9 mouse cellular contexts compared by ENCODE assay signal in genomic region chr6:83159456-83159855, GRCm38 (mm10). TPM values are rescaled to one million over a fixed set of nuclear protein-coding genes. Genes with fewer than 3 reads are reported as not detected.
DNase-seq lines count a peak whose midpoint lies in the region; ATAC-seq and TF ChIP-seq lines count a peak whose summit lies in the region.
"Not testable (repeated sequence)": the region's sequence is repeated elsewhere in the genome, so short reads cannot be mapped to it uniquely, and the experiment has no call there.
"Had no signal": no experiment of that assay in that cellular context is flagged by ENCODE, and none has a peak within 500 bp of the region (broad histone marks: within the 10 kb centered on the region; RNA-seq: fewer than 3 reads in every experiment).

No protein-coding gene starts in this region.

- DNase-seq in 416B (ENCODE audit: low read depth): peak; percentile 84
- DNase-seq in MN1 (ENCODE audit: low spot score): peak; percentile 83
- peak; percentile 60 for DNase-seq in c-Kit-positive CD71-positive TER-119-positive erythroid progenitor cells, embryonic 14.5 days (ENCODE audit: low spot score)
- peak; percentile 87 for DNase-seq in forebrain, embryonic 14.5 days (ENCODE audit: low spot score)
- DNase-seq in hindbrain, embryonic 14.5 days (ENCODE audit: low spot score): peak; percentile 68
- DNase-seq in liver: peak; percentile 51
- peak; percentile 85 for DNase-seq in midbrain, postnatal 0 days (ENCODE audit: low spot score)
- peak; percentile 65 for DNase-seq in thymus, postnatal 14 days

- not testable (repeated sequence) for H3K27ac ChIP-seq in forebrain, embryonic 14.5 days (ENCODE audit: low read depth, low read length); hindbrain, embryonic 14.5 days; midbrain, postnatal 0 days (ENCODE audit: low read depth, low read length)

- WGBS in forebrain, embryonic 14.5 days: 11% methylated on average over 3 of the region's 3 CpGs
- WGBS in hindbrain, embryonic 14.5 days: 26% methylated on average over 3 of the region's 3 CpGs
- WGBS in midbrain, postnatal 0 days: 38% methylated on average over 3 of the region's 3 CpGs

- H3K9ac ChIP-seq in forebrain, embryonic 14.5 days (ENCODE audit: low read length); hindbrain, embryonic 14.5 days; midbrain, postnatal 0 days (replicated peaks; ENCODE audit: low read length, poor library complexity, severe bottlenecking): not testable (repeated sequence)

- not testable (repeated sequence) for H3K9me3 ChIP-seq in forebrain, embryonic 14.5 days (replicated peaks; ENCODE audit: control insufficient read depth, low read length); hindbrain, embryonic 14.5 days (ENCODE audit: control insufficient read depth, low read length); midbrain, postnatal 0 days (ENCODE audit: low read length)

- H3K36me3 ChIP-seq in forebrain, embryonic 14.5 days (ENCODE audit: control insufficient read depth, insufficient read depth, low read length); hindbrain, embryonic 14.5 days (replicated peaks; ENCODE audit: control insufficient read depth, insufficient read depth); midbrain, postnatal 0 days (ENCODE audit: insufficient read depth, low read length): not testable (repeated sequence)

- H3K27me3 ChIP-seq in forebrain, embryonic 14.5 days (replicated peaks; ENCODE audit: control insufficient read depth, insufficient read depth, low read length): peaks cover 36% of the 10 kb centered on the region
- peaks cover 29% of the 10 kb centered on the region for H3K27me3 ChIP-seq in hindbrain, embryonic 14.5 days (ENCODE audit: control insufficient read depth, insufficient read depth, low read length)
- peaks cover 25% of the 10 kb centered on the region for H3K27me3 ChIP-seq in midbrain, postnatal 0 days (ENCODE audit: insufficient read depth, low read length)

- not testable (repeated sequence) for H3K4me1 ChIP-seq in forebrain, embryonic 14.5 days (ENCODE audit: control insufficient read depth, insufficient read depth, low read length); midbrain, postnatal 0 days (ENCODE audit: insufficient read depth, low read length)
- peaks cover 26% of the 10 kb centered on the region for H3K4me1 ChIP-seq in hindbrain, embryonic 14.5 days (replicated peaks; ENCODE audit: control insufficient read depth, insufficient read depth, low read length)

- H3K4me3 ChIP-seq in forebrain, embryonic 14.5 days (ENCODE audit: low read depth, low read length); hindbrain, embryonic 14.5 days (replicated peaks; ENCODE audit: low read length); midbrain, postnatal 0 days (ENCODE audit: low read depth, low read length): not testable (repeated sequence)

- TF ChIP-seq CTCF in midbrain, postnatal 0 days (IDR thresholded peaks at IDR 0.05): peak; percentile 75

- H3K4me2 ChIP-seq in forebrain, embryonic 14.5 days (ENCODE audit: low read length); hindbrain, embryonic 14.5 days (replicated peaks); midbrain, postnatal 0 days (ENCODE audit: low read depth, low read length, poor library complexity, severe bottlenecking): not testable (repeated sequence)

- not testable (repeated sequence) for ATAC-seq in forebrain, embryonic 14.5 days; hindbrain, embryonic 14.5 days (ENCODE audit: low FRiP score); midbrain, postnatal 0 days (ENCODE audit: low FRiP score)

RNA-seq across cellular contexts. Expression of gene 1700003E16Rik, which starts 3.3 kb away (rescaled TPM):
- 5.8 and 7.5 TPM in 2 replicates for polyA plus RNA-seq in forebrain, embryonic 14.5 days (2014; fragmentation: Nextera tagmentation; extraction: Ambion mirVana)
- 7.1 and 7.5 TPM in 2 replicates for polyA plus RNA-seq in hindbrain, embryonic 14.5 days (2014; fragmentation: Nextera tagmentation; extraction: Ambion mirVana)
- total RNA-seq in midbrain, postnatal 0 days (2014; rRNA removed): 15.6 and 20.5 TPM in 2 replicates
- polyA plus RNA-seq in midbrain, postnatal 0 days (2015; fragmentation: Nextera tagmentation; extraction: Ambion mirVana): 18.0 and 18.2 TPM in 2 replicates

RNA-seq across cellular contexts. Expression of gene Wdr54, which starts 3.3 kb away (rescaled TPM):
- 20.6 and 23.9 TPM in 2 replicates for polyA plus RNA-seq in forebrain, embryonic 14.5 days (2014; fragmentation: Nextera tagmentation; extraction: Ambion mirVana)
- polyA plus RNA-seq in hindbrain, embryonic 14.5 days (2014; fragmentation: Nextera tagmentation; extraction: Ambion mirVana): 17.8 and 18.0 TPM in 2 replicates
- 12.7 and 15.9 TPM in 2 replicates for total RNA-seq in midbrain, postnatal 0 days (2014; rRNA removed)
- polyA plus RNA-seq in midbrain, postnatal 0 days (2015; fragmentation: Nextera tagmentation; extraction: Ambion mirVana): 21.5 and 27.5 TPM in 2 replicates

RNA-seq across cellular contexts. Expression of gene Dctn1, which starts 6.3 kb away (rescaled TPM):
- polyA plus RNA-seq in forebrain, embryonic 14.5 days (2014; fragmentation: Nextera tagmentation; extraction: Ambion mirVana): 101 and 133 TPM in 2 replicates
- 147 and 155 TPM in 2 replicates for polyA plus RNA-seq in hindbrain, embryonic 14.5 days (2014; fragmentation: Nextera tagmentation; extraction: Ambion mirVana)
- total RNA-seq in midbrain, postnatal 0 days (2014; rRNA removed): 126 and 129 TPM in 2 replicates
- polyA plus RNA-seq in midbrain, postnatal 0 days (2015; fragmentation: Nextera tagmentation; extraction: Ambion mirVana): 166 TPM in 2 replicates

RNA-seq across cellular contexts. Expression of gene Rtkn, which starts 24.2 kb away (rescaled TPM):
- polyA plus RNA-seq in forebrain, embryonic 14.5 days (2014; fragmentation: Nextera tagmentation; extraction: Ambion mirVana): 4.7 and 4.8 TPM in 2 replicates
- polyA plus RNA-seq in hindbrain, embryonic 14.5 days (2014; fragmentation: Nextera tagmentation; extraction: Ambion mirVana): 8.9 and 9.8 TPM in 2 replicates
- total RNA-seq in midbrain, postnatal 0 days (2014; rRNA removed): 24.3 and 30.9 TPM in 2 replicates
- 12.5 and 14.6 TPM in 2 replicates for polyA plus RNA-seq in midbrain, postnatal 0 days (2015; fragmentation: Nextera tagmentation; extraction: Ambion mirVana)
- total RNA-seq: megakaryocyte-erythroid progenitor cell, adult 5-6 weeks had no signal

RNA-seq across cellular contexts. Expression of gene Ino80b, which starts 34.2 kb away (rescaled TPM):
- 15.6 and 17.5 TPM in 2 replicates for polyA plus RNA-seq in forebrain, embryonic 14.5 days (2014; fragmentation: Nextera tagmentation; extraction: Ambion mirVana)
- polyA plus RNA-seq in hindbrain, embryonic 14.5 days (2014; fragmentation: Nextera tagmentation; extraction: Ambion mirVana): 15.4 and 15.8 TPM in 2 replicates
- total RNA-seq in midbrain, postnatal 0 days (2014; rRNA removed): 29.4 and 40.9 TPM in 2 replicates
- 14.6 and 16.2 TPM in 2 replicates for polyA plus RNA-seq in midbrain, postnatal 0 days (2015; fragmentation: Nextera tagmentation; extraction: Ambion mirVana)
